In genomic region chrX:6399626-6400397, GRCm38 (mm10) we compare ENCODE assay signal across 9 mouse cellular contexts. TPM values are rescaled to one million over a fixed set of nuclear protein-coding genes. Genes with fewer than 3 reads are reported as not detected.
DNase-seq lines count a peak whose midpoint lies in the region; ATAC-seq and TF ChIP-seq lines count a peak whose summit lies in the region.
"Had no signal": no experiment of that assay in that cellular context is flagged by ENCODE, and none has a peak within 500 bp of the region (broad histone marks: within the 10 kb centered on the region; RNA-seq: fewer than 3 reads in every experiment).

TSS of gene Shroom4 (plus strand) at chrX:6399854.

- WGBS in spleen, adult 2 months = 18% methylated on average over 53 of the region's 55 CpGs
- 18% methylated on average over 46 of the region's 55 CpGs for WGBS in embryonic facial prominence, embryonic 13.5 days
- 11% methylated on average over 39 of the region's 55 CpGs for WGBS in limb, embryonic 13.5 days
- WGBS in midbrain, embryonic 14.5 days = 26% methylated on average over 55 of the region's 55 CpGs

- peak within 1 kb of the TSS; percentile 58 for H3K4me2 ChIP-seq in embryonic facial prominence, embryonic 13.5 days
- peak within 1 kb of the TSS; percentile 62 for H3K4me2 ChIP-seq in limb, embryonic 13.5 days (replicated peaks)
- H3K4me2 ChIP-seq in midbrain, embryonic 14.5 days (ENCODE audit: low read length) = peak within 1 kb of the TSS; percentile 67

- H3K4me1 ChIP-seq in spleen, adult 2 months (ENCODE audit: control insufficient read depth, insufficient read depth, insufficient read length) = no peaks in the 10 kb centered on the region
- peaks cover 7% of the 10 kb centered on the region; the same call in 1 of the 2 replicates for H3K4me1 ChIP-seq in embryonic facial prominence, embryonic 13.5 days
- H3K4me1 ChIP-seq in limb, embryonic 13.5 days = peaks cover 10% of the 10 kb centered on the region; the same call in 1 of the 2 replicates
- no peaks in the 10 kb centered on the region for H3K4me1 ChIP-seq in midbrain, embryonic 14.5 days (ENCODE audit: control insufficient read depth, insufficient read depth, low read length)

- peak within 1 kb of the TSS; percentile 42; the same call in 1 of the 2 replicates for H3K4me3 ChIP-seq in spleen, adult 2 months (ENCODE audit: extremely low read depth, insufficient read depth, insufficient read length)
- H3K4me3 ChIP-seq in embryonic facial prominence, embryonic 13.5 days = peak within 1 kb of the TSS; percentile 61
- peak within 1 kb of the TSS; percentile 61 for H3K4me3 ChIP-seq in limb, embryonic 13.5 days
- H3K4me3 ChIP-seq in midbrain, embryonic 14.5 days (replicated peaks; ENCODE audit: low read depth, low read length) = peak within 1 kb of the TSS; percentile 56

- H3K27ac ChIP-seq in spleen, adult 2 months (ENCODE audit: insufficient read depth, low read length) = no peak within 1 kb of the TSS
- H3K27ac ChIP-seq in embryonic facial prominence, embryonic 13.5 days = peak within 1 kb of the TSS; percentile 90
- H3K27ac ChIP-seq in limb, embryonic 13.5 days = peak within 1 kb of the TSS; percentile 86
- peak within 1 kb of the TSS; percentile 67 for H3K27ac ChIP-seq in midbrain, embryonic 14.5 days (replicated peaks; ENCODE audit: low read depth, low read length)

- no peak for TF ChIP-seq POLR2A in spleen, adult 2 months (IDR thresholded peaks at IDR 0.05; ENCODE audit: low read depth, low read length)

- TF ChIP-seq CTCF in spleen, adult 2 months (IDR thresholded peaks at IDR 0.05; ENCODE audit: extremely low read depth, insufficient read depth, insufficient read length, insufficient replicate concordance) = no peak

- H3K9me3 ChIP-seq in embryonic facial prominence, embryonic 13.5 days = no peaks in the 10 kb centered on the region
- H3K9me3 ChIP-seq in limb, embryonic 13.5 days = no peaks in the 10 kb centered on the region
- H3K9me3 ChIP-seq in midbrain, embryonic 14.5 days (ENCODE audit: control insufficient read depth, low read length) = no peaks in the 10 kb centered on the region

- peak; percentile 91 for ATAC-seq in embryonic facial prominence, embryonic 13.5 days (ENCODE audit: insufficient number of reproducible peaks, insufficient read depth, low FRiP score, low TSS enrichment, low read depth)
- peak; percentile 97 for ATAC-seq in limb, embryonic 13.5 days (ENCODE audit: low FRiP score, low read depth)
- ATAC-seq in midbrain, embryonic 14.5 days (ENCODE audit: low FRiP score, low TSS enrichment) = peak; percentile 92

- no peak for DNase-seq in spleen, adult 2 months (ENCODE audit: low read depth in 1 of 2, low spot score in 2 of 2)
- DNase-seq in spleen, postnatal 14 days (ENCODE audit: low spot score in 2 of 2) = no peak
- peak; percentile 20 to 68 for DNase-seq in heart, adult 9 months (ENCODE audit: low spot score in 2 of 2)
- peak; percentile 67 to 80 for DNase-seq in kidney, adult 8-10 months
- peak; percentile 82 for DNase-seq in midbrain, embryonic 14.5 days
- peak; percentile 35 for DNase-seq in telencephalon, adult 2 months (ENCODE audit: low read depth, low spot score)

- peak within 1 kb of the TSS; percentile 81 for H3K9ac ChIP-seq in embryonic facial prominence, embryonic 13.5 days
- H3K9ac ChIP-seq in limb, embryonic 13.5 days = peak within 1 kb of the TSS; percentile 79
- H3K9ac ChIP-seq in midbrain, embryonic 14.5 days (replicated peaks; ENCODE audit: low read length) = peak within 1 kb of the TSS; percentile 54

- H3K36me3 ChIP-seq in spleen, adult 2 months (ENCODE audit: control insufficient read depth, insufficient read depth, low read length) = no peaks in the 10 kb centered on the region
- H3K36me3 ChIP-seq in embryonic facial prominence, embryonic 13.5 days = no peaks in the 10 kb centered on the region
- no peaks in the 10 kb centered on the region for H3K36me3 ChIP-seq in limb, embryonic 13.5 days
- no peaks in the 10 kb centered on the region for H3K36me3 ChIP-seq in midbrain, embryonic 14.5 days (ENCODE audit: control insufficient read depth, insufficient read depth, low read length)

- no peaks in the 10 kb centered on the region; the same call in 1 of the 2 replicates for H3K27me3 ChIP-seq in spleen, adult 2 months (ENCODE audit: control insufficient read depth, insufficient read depth, low read length)
- H3K27me3 ChIP-seq in embryonic facial prominence, embryonic 13.5 days = no peaks in the 10 kb centered on the region
- no peaks in the 10 kb centered on the region for H3K27me3 ChIP-seq in limb, embryonic 13.5 days
- no peaks in the 10 kb centered on the region for H3K27me3 ChIP-seq in midbrain, embryonic 14.5 days (ENCODE audit: control insufficient read depth, insufficient read depth, low read length)
- H3K27me3 ChIP-seq: CH12.LX had no signal

RNA-seq across cellular contexts. Expression of gene Shroom4, which starts in this region (rescaled TPM):
- polyA plus RNA-seq in spleen, adult 2 months (2012; rRNA removed) = 0.38 and 0.79 TPM in 2 replicates
- polyA plus RNA-seq in embryonic facial prominence, embryonic 13.5 days (2015; fragmentation: Nextera tagmentation; extraction: Ambion mirVana) = 6.9 and 7.9 TPM in 2 replicates
- polyA plus RNA-seq in limb, embryonic 13.5 days (2015; fragmentation: Nextera tagmentation; extraction: Ambion mirVana) = 7.3 and 7.9 TPM in 2 replicates
- 1.2 and 2.8 TPM in 2 replicates for polyA plus RNA-seq in midbrain, embryonic 14.5 days (2014; fragmentation: Nextera tagmentation; extraction: Ambion mirVana)

Comparison
In these comparisons a context has a peak if more than half of its experiments do, and no peak if none do; other contexts are left out.
1. DNase-seq: peak in heart, adult 9 months (2 of 2), kidney, adult 8-10 months (2 of 2), midbrain, embryonic 14.5 days (single experiment) and telencephalon, adult 2 months (single experiment); none in spleen, adult 2 months (0 of 2) and spleen, postnatal 14 days (0 of 2).
2. Peak in every context shown above with its lines, with median percentiles within 50 percentile points of each other: H3K4me3 ChIP-seq, ATAC-seq, H3K4me2 ChIP-seq and H3K9ac ChIP-seq.